Mouse (Mus musculus) lung, postnatal 0 days (tissue): Measurements from ENCODE around the gene Wdfy2.

Experiments
- CTCF ChIP-seq: IDR thresholded peaks from 2 replicates; pipeline ENCODE4 v1.5.1; 2016; ENCODE audit warnings: antibody characterized with exemption, mild to moderate bottlenecking
- EP300 ChIP-seq: IDR thresholded peaks from 2 replicates; pipeline ENCODE4 v1.6.1; 2016; ENCODE audit warnings: antibody characterized with exemption, mild to moderate bottlenecking, control low read depth

GRCm38 (mm10) chr14:62939435-62939834 lies 102.0 kb downstream of the Wdfy2 start:
- TF ChIP-seq CTCF, result peak; percentile 52
- TF ChIP-seq EP300, result no peak
